Mouse (Mus musculus): ENCODE results near the gene Sh3pxd2b. TPM values are rescaled to one million over a fixed set of nuclear protein-coding genes. Genes with fewer than 3 reads are reported as not detected.

Sh3pxd2b gene
- total and polyA plus RNA-seq, 3 experiments = 2.4 to 13.2 (median 6.7) TPM

GRCm38 (mm10) chr11:32357686-32358085 lies 10.1 kb downstream of the Sh3pxd2b start:
- TF ChIP-seq TCF12 (IDR thresholded peaks at IDR 0.05; ENCODE audit: low read depth, low read length) (0 out of 2 replicates have a peak, but pooled peaks have one; percentile 11), CHD2 (IDR thresholded peaks at IDR 0.05; ENCODE audit: low read length) (no peak), CHD1 (IDR thresholded peaks at IDR 0.05; ENCODE audit: low read depth, low read length) (no peak), CTCF (conservative IDR thresholded peaks at IDR 0.05 in 1 of 2, IDR thresholded peaks at IDR 0.05 in 1 of 2; ENCODE audit: low read depth in 2 of 2, low read length in 2 of 2) (no peak)
- DNase-seq (ENCODE audit: extremely low read depth) = peak; percentile 19
- in situ Hi-C loops (cut with MboI; ENCODE audit: low pct_ligation_motif_present, low pct_unique_long_range_greater_than_20kb, low sequenced_read_pairs) = no loop called here
- Histone ChIP-seq H3K9me3 (replicated peaks; ENCODE audit: low read length) (no peaks in the 10 kb centered on the region), H3K27me3 (replicated peaks) (no peaks in the 10 kb centered on the region), H3K4me3 (replicated peaks in 1 of 3; ENCODE audit: low read depth in 2 of 3, low read length in 2 of 3, poor library complexity in 1 of 3) (no peak overlapping the region), H3K4me2 (ENCODE audit: insufficient read depth, low read depth, poor library complexity, severe bottlenecking) (no peak overlapping the region), H3K79me2 (replicated peaks; ENCODE audit: control insufficient read depth, extremely low read depth, insufficient read depth, poor library complexity, severe bottlenecking) (no peaks in the 10 kb centered on the region), H3K4me1 (ENCODE audit: control insufficient read depth in 1 of 2, insufficient read depth in 2 of 2) (peaks cover 16 to 33% of the 10 kb centered on the region in 2 experiments), H3K27ac (ENCODE audit: insufficient read depth, low read depth) (no peak overlapping the region), H3K9ac (ENCODE audit: insufficient read depth, low read depth) (no peak overlapping the region), H3K36me3 (replicated peaks in 1 of 2; ENCODE audit: control insufficient read depth in 1 of 2, insufficient read depth in 1 of 2, low read length in 1 of 2) (peaks cover 0 to 45% of the 10 kb centered on the region in 2 experiments)
- dilution Hi-C loops (cut with MboI; ENCODE audit: extremely low pct_ligation_motif_present, extremely low pct_unique_long_range_greater_than_20kb, low sequenced_read_pairs) = no loop called here

DNA sequence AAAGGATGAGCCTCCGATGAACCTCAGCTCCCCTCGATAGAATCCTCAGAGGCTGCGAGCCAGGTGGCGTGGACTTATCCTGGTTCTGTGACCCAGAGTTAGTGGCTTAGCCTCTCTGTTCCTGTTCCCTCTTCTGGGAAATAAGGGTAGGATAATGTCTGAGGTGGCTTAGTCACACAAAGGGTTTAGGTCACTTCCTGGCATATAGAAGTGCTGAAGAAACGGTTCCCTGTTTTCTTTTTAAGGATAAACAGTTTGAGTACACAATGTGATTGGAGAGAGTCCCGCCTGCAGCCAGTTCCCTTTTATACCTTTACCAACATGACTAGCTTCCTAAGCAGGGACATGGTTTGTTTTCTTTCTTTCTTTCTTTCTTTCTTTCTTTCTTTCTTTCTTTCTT lies 10.8 kb downstream of the Sh3pxd2b start:
- dilution Hi-C loops (cut with MboI; ENCODE audit: extremely low pct_ligation_motif_present, extremely low pct_unique_long_range_greater_than_20kb, low sequenced_read_pairs) (no loop called here), in situ Hi-C loops (cut with MboI; ENCODE audit: low pct_ligation_motif_present, low pct_unique_long_range_greater_than_20kb, low sequenced_read_pairs) (no loop called here)
- Histone ChIP-seq H3K79me2 (replicated peaks; ENCODE audit: control insufficient read depth, extremely low read depth, insufficient read depth, poor library complexity, severe bottlenecking) (no peaks in the 10 kb centered on the region), H3K4me2 (ENCODE audit: insufficient read depth, low read depth, poor library complexity, severe bottlenecking) (no peak overlapping the region), H3K36me3 (replicated peaks in 1 of 2; ENCODE audit: control insufficient read depth in 1 of 2, insufficient read depth in 1 of 2, low read length in 1 of 2) (peaks cover 0 to 38% of the 10 kb centered on the region in 2 experiments), H3K9me3 (replicated peaks; ENCODE audit: low read length) (no peaks in the 10 kb centered on the region), H3K9ac (ENCODE audit: insufficient read depth, low read depth) (no peak overlapping the region), H3K4me3 (replicated peaks in 1 of 3; ENCODE audit: low read depth in 2 of 3, low read length in 2 of 3, poor library complexity in 1 of 3) (no peak overlapping the region), H3K4me1 (ENCODE audit: control insufficient read depth in 1 of 2, insufficient read depth in 2 of 2) (peaks cover 24 to 40% of the 10 kb centered on the region in 2 experiments), H3K27me3 (replicated peaks) (no peaks in the 10 kb centered on the region), H3K27ac (ENCODE audit: insufficient read depth, low read depth) (no peak overlapping the region)
- no peak for DNase-seq (ENCODE audit: extremely low read depth)
- TF ChIP-seq POLR2A (IDR thresholded peaks at IDR 0.05; ENCODE audit: low read depth, low read length) = no peak
- TF ChIP-seq JUND (conservative IDR thresholded peaks at IDR 0.05; ENCODE audit: low read depth, low read length) = no peak
- TF ChIP-seq UBTF (IDR thresholded peaks at IDR 0.05; ENCODE audit: low read depth, low read length) = no peak
- no peak for TF ChIP-seq MAX (IDR thresholded peaks at IDR 0.05; ENCODE audit: low read length)
- TF ChIP-seq ELF1 (IDR thresholded peaks at IDR 0.05; ENCODE audit: low read depth, low read length) = no peak
- TF ChIP-seq BHLHE40 (IDR thresholded peaks at IDR 0.05; ENCODE audit: low read depth, low read length) = no peak
- TF ChIP-seq MAZ (IDR thresholded peaks at IDR 0.05; ENCODE audit: low read depth, low read length) = no peak
- no peak for TF ChIP-seq POLR2AphosphoS2 (IDR thresholded peaks at IDR 0.05; ENCODE audit: low read depth, low read length)
- TF ChIP-seq E2F4 (IDR thresholded peaks at IDR 0.05; ENCODE audit: insufficient replicate concordance, low read depth, low read length) = no peak
- TF ChIP-seq MEF2A (IDR thresholded peaks at IDR 0.05; ENCODE audit: borderline replicate concordance, low read depth, low read length) = no peak

DNA sequence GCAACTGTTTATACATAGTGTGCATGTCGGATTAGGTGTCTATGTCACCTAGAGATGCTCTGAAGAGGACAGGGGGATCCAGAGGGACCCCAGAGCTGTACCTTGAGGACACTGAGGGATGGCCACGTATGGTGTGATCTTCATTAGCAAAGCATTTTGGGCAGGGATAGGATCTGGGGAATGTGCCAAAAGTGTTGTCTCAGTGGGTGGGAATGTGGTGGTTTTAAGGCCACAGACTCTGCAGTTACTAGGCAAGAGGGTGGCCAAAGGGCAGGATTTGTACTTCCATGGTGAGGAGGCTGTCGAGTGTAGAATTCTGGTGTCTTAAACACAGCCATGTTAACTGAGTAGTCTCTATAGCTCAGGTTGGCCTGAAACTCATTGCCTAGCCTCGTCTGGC lies 11.9 kb downstream of the Sh3pxd2b start:
- no peak overlapping the region for H3K27ac ChIP-seq (ENCODE audit: insufficient read depth, low read depth)
- no peak for DNase-seq (ENCODE audit: extremely low read depth)
- no peak overlapping the region for H3K9ac ChIP-seq (ENCODE audit: insufficient read depth, low read depth)
- H3K79me2 ChIP-seq (replicated peaks; ENCODE audit: control insufficient read depth, extremely low read depth, insufficient read depth, poor library complexity, severe bottlenecking) = no peaks in the 10 kb centered on the region
- no peak for TF ChIP-seq TBP (conservative IDR thresholded peaks at IDR 0.05; ENCODE audit: low read depth, low read length)
- TF ChIP-seq USF2 (conservative IDR thresholded peaks at IDR 0.05; ENCODE audit: low read depth, low read length) = no peak
- no peak for TF ChIP-seq HCFC1 (IDR thresholded peaks at IDR 0.05; ENCODE audit: low read depth, low read length)
- TF ChIP-seq PAX5 (IDR thresholded peaks at IDR 0.05; ENCODE audit: low read length) = no peak
- no peak for TF ChIP-seq MXI1 (IDR thresholded peaks at IDR 0.05; ENCODE audit: low read depth, low read length)
- TF ChIP-seq BHLHE40 (IDR thresholded peaks at IDR 0.05; ENCODE audit: low read depth, low read length) = no peak
- no peak for TF ChIP-seq JUN (IDR thresholded peaks at IDR 0.05; ENCODE audit: insufficient read depth, low read depth, low read length)
- TF ChIP-seq IRF4 (IDR thresholded peaks at IDR 0.05; ENCODE audit: low read depth, low read length) = no peak
- no peak for TF ChIP-seq JUND (conservative IDR thresholded peaks at IDR 0.05; ENCODE audit: low read depth, low read length)
- TF ChIP-seq ZNF384 (IDR thresholded peaks at IDR 0.05; ENCODE audit: low read depth, low read length) = no peak
- no peak for TF ChIP-seq UBTF (IDR thresholded peaks at IDR 0.05; ENCODE audit: low read depth, low read length)
- TF ChIP-seq NRF1 (IDR thresholded peaks at IDR 0.05; ENCODE audit: low read depth, low read length) = no peak
- no peak for TF ChIP-seq MAFK (IDR thresholded peaks at IDR 0.05; ENCODE audit: insufficient replicate concordance, low read length)
- TF ChIP-seq RAD21 (IDR thresholded peaks at IDR 0.05; ENCODE audit: low read depth, low read length) = no peak
- no peak for TF ChIP-seq MYC (IDR thresholded peaks at IDR 0.05; ENCODE audit: low read depth, low read length)
- TF ChIP-seq CHD1 (IDR thresholded peaks at IDR 0.05; ENCODE audit: low read depth, low read length) = no peak
- no peak for TF ChIP-seq E2F4 (IDR thresholded peaks at IDR 0.05; ENCODE audit: insufficient replicate concordance, low read depth, low read length)
- no peak for TF ChIP-seq TCF12 (IDR thresholded peaks at IDR 0.05; ENCODE audit: low read depth, low read length)
- TF ChIP-seq MEF2A (IDR thresholded peaks at IDR 0.05; ENCODE audit: borderline replicate concordance, low read depth, low read length) = no peak
- peaks cover 0 to 31% of the 10 kb centered on the region in 2 experiments for H3K36me3 ChIP-seq (replicated peaks in 1 of 2; ENCODE audit: control insufficient read depth in 1 of 2, insufficient read depth in 1 of 2, low read length in 1 of 2)
- H3K4me2 ChIP-seq (ENCODE audit: insufficient read depth, low read depth, poor library complexity, severe bottlenecking) = no peak overlapping the region
- H3K27me3 ChIP-seq (replicated peaks) = no peaks in the 10 kb centered on the region
- in situ Hi-C loops (cut with MboI; ENCODE audit: low pct_ligation_motif_present, low pct_unique_long_range_greater_than_20kb, low sequenced_read_pairs) = no loop called here
- H3K9me3 ChIP-seq (replicated peaks; ENCODE audit: low read length) = no peaks in the 10 kb centered on the region
- dilution Hi-C loops (cut with MboI; ENCODE audit: extremely low pct_ligation_motif_present, extremely low pct_unique_long_range_greater_than_20kb, low sequenced_read_pairs) = no loop called here
- no peak overlapping the region for H3K4me3 ChIP-seq (replicated peaks in 1 of 3; ENCODE audit: low read depth in 2 of 3, low read length in 2 of 3, poor library complexity in 1 of 3)
- peaks cover 31 to 52% of the 10 kb centered on the region in 2 experiments for H3K4me1 ChIP-seq (ENCODE audit: control insufficient read depth in 1 of 2, insufficient read depth in 2 of 2)
